Mouse (Mus musculus) regulatory T cell (primary cell): Measurements from ENCODE around the gene Chd3.
"Not testable (repeated sequence)": the region's sequence is repeated elsewhere in the genome, so short reads cannot be mapped to it uniquely, and the experiment has no call there.

ENCODE experiments used
- in situ Hi-C: fragments of 300-600 bp; cut with MboI, MseI; formaldehyde crosslinking; loops from one replicate; pipeline ENCODE4 v1.15.1; 2025; ENCODE audit warnings: high pct_unique_total_duplicates

Chd3 gene

DNA sequence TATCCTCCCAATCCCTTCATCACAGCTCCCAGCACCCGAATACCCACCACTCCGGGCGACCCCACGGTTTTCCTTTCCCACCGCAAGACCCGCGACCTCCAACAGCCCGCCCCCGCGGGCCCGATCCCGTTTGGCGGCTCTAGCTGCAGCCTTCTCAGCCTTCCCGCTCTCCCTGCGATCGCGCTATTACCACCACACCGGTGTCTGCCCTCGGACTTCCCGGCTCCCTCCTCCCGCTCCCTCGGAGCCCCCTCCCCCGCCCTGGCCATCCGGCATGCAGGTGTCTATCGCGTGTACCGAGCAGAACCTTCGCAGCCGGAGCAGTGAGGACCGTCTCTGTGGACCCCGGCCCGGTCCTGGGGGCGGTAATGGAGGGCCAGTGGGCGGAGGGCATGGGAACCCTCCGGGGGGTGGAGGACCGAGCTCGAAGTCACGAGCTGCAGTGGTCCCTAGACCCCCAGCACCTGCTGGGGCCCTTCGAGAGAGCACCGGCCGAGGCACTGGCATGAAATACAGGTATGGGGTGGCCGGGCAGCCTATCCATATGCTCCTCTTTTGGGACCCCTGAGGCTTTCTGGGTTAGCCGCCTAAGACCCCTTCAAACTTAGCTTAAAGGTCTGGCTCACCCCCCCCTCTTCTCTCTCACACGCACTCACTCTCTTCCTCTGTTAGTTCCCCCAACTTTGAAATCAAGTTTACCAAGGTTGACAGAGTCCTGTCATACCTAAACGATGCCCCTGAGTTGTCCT, 42.6 kb downstream of the Chd3 start:
- in situ Hi-C loops = no loop called here

DNA sequence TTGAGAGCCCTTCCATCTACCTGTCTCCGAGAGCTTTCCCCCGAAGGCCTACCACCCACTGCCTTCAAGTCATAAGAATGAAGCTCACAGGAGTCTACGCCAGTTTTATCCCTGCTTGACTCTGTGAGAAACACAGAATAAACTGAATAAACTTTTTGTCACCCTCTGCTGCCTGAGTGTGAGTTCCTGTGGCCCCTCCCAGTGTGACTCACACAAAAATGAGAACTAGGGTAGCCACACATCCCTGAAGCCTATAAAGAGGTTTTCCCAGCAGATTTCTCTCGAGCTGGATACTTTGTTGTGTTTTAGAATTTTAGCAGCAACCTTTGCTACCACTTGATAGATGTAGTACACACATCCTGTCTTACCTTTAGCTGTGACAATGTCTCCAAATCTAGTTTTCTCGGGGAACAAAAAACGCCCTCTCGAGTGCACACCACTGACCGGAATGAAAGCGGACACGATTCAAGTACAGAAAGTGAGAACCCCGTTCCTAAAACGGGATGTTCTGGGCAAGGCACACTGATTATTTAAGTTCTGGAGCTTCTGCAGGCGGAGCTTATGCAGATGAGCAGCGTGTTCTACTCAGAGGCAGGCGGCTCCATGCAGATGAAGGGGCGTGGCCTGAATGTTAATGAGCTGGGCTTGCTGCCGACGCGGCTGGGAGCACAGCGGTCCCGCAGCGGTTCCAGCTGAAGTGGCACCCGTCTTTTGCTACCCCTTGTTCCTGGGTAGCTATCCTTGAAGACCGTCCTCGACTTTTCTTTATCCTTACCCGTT, 43.4 kb downstream of the Chd3 start, which contains the start of gene Kcnab3:
TSS of gene Kcnab3 (plus strand) at position 631 of the 780 bp plus-strand sequence.
- in situ Hi-C loops = no loop called here

DNA sequence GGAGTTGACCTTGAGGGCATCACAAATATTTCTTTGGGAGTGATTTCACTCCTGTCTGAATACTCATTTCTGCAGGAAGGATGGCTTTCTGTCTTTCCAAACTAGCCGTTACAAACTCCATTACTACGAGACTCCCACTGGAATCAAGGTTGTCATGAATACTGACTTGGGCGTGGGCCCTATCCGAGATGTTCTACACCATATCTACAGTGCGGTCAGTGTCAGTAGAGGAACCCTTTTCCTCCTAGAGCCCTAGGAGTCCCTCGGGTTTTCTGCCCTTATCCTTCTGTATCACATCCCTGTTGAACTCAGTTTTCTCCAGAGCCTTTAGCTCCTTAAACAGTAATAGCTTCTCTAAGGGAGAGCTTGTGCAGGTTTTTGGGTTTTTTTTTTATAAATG, 44.5 kb downstream of the Chd3 start:
- in situ Hi-C loops = loop anchor here (5.0 kb wide), 1 partner anchor 37 kb away; no protein-coding TSS in a partner anchor

DNA sequence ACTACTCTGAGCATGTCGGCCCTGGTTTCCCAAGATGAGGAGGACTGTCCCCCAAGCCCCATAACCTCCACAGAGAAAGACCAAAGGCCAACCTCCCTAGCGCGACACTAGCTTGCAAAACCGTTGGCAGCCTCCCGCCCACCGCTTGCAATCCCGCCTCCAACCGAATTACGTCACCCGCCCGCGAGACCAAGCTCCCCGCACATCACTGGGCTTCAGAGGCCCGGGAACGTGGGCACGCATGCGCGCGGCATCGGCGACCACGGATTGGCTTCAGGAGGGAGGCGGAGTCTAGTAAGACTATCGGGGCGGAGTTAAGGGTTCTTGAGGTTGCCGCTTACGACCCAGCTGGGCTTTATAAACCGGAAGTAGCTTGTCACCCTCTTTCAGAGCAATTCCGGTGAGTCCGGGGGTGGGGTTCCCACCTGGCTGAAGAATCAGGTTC, 45.5 kb downstream of the Chd3 start, which contains the start of the genes Cntrob and Trappc1:
TSS of gene Cntrob (minus strand) at position 109 of the 445 bp plus-strand sequence.
TSS of gene Trappc1 (plus strand) at position 314 of the 445 bp plus-strand sequence.
- in situ Hi-C loops = loop anchor here (5.0 kb wide), 1 partner anchor 36 kb away; no protein-coding TSS in a partner anchor

DNA sequence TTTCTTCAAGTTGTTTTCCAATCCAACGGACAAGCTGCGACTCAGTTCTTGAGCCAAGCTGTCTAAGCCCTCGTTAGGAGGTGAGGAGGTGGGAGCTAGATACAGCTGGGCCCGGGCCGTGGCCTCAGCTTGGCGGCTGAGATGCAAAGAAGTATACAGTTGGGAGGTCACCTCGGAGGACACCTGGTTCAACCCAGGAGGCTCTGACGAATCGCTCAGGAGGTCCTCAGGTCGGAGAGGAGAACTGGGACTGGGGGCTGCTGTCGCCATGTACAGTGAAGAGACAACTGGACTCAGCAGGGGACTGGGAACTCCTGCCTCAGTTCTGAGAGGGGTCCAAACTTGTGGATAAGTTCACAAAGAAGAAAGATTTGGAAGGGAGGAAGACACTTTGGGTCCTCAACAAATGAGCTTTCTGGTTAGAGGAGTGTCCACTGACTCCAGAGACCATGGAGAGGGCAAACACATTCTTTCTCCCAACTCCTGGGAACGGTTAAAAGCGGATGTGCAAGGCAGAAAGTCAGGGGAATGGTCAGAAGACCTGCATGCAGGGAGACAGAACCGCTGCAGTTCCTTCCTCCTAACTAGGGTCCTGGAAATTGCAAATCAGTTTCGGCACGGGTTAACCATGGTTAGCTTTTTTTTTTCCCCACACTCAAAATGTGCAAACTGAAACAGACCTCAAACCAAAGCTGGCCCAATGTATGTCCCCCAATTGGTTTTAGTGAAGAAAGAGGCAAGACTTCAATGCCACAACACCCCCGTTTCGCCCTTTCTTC, 46.3 kb downstream of the Chd3 start:
- in situ Hi-C loops = loop anchor here (5.0 kb wide), 1 partner anchor 36 kb away; no protein-coding TSS in a partner anchor

DNA sequence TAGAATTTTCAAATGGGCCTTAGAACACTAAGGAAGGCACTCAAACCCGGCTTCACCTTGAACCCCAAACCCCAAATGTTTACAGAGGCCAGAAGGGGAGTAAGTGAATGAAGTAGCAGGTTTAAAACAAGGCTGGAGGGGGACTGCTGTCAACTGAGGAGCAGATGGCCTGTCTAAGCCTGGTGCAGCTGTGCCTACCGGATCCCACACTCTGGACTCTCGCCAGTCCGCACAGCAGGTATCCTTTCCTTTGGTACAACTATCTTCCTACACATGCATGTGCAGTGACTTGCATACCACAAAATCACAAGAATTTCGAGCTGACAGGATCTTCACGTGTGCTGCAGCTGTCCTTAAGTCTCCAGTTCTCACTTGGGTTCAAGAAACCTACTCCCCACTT, 47.2 kb downstream of the Chd3 start:
- in situ Hi-C loops = loop anchor here (5.0 kb wide), 1 partner anchor 35 kb away; no protein-coding TSS in a partner anchor

DNA sequence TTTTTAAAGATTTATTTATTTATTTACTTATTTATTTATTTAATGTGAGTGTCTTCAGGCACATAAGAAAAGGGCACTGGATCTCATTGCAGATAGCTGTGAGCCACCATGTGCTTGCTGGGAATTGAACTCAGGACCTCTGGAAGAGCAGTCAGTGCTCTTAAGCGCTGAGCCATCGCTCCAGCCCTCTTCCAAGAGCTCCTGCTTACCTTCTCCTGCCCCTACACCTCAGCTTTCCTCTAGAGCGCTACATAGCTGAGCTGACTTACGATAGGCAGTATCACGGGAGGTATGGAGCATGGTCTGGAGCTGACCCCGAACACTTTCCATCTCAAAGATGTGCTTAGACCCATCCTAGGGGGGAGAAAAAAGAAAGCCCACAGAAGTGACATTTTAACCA, 47.6 kb downstream of the Chd3 start:
- in situ Hi-C loops = loop anchor here (5.0 kb wide), 1 partner anchor 34 kb away; no protein-coding TSS in a partner anchor

DNA sequence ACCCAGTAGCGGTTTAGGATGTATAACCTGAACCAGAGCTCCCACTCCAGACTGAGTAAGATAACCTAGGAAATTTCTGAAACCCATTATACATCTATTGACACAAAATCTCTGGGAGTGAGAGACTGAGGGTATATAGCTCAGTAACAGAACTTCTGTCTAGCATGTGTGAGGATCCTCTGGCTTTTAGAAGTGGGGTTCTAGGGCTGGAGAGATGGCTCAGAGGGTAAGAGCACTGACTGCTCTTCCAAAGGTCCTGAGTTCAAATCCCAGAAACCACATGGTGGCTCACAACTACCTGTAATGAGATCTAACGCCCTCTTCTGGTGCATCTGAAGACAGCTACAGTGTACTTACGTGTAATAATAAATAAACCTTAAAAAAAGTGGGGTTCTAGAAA, 51.2 kb downstream of the Chd3 start:
- in situ Hi-C loops = not testable (repeated sequence)

DNA sequence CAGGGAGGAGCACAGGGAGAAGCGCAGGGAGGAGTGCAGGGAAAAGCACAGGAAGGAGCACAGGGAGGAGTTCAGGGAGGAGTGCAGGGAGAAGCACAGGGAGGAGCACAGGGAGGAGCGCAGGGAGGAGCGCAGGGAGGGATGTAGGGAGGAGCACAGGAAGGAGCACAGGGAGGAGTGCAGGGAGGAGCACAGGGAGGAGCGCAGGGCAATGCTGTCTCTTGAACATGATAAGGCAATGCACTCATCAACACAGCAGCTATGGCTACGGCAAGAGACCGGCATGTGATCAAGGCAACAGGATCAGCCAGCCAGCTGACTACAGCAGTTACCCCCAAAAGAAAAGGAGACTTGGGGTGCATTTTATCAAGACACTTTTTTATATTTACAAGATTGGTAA, 52.8 kb downstream of the Chd3 start:
- in situ Hi-C loops = no loop called here

DNA sequence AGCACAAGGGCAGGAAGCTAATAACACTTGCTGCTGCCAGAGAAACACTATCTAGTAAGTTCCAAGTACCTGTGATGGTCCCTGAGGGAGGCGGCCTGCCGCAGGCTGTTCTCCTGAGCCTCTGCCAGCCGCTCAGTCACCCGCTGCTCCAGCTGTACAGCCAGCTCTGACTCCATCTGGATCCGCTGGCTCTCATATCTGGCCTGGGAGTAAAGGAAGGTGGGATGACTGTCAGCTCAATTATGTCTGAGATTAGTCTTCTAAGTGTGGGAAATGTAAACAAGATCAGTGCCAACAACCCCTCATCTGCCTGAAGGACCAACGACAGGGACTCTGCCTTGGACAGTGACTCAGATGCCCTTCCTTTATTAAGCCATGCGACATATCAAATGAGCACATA, 57.9 kb downstream of the Chd3 start:
- in situ Hi-C loops = no loop called here

DNA sequence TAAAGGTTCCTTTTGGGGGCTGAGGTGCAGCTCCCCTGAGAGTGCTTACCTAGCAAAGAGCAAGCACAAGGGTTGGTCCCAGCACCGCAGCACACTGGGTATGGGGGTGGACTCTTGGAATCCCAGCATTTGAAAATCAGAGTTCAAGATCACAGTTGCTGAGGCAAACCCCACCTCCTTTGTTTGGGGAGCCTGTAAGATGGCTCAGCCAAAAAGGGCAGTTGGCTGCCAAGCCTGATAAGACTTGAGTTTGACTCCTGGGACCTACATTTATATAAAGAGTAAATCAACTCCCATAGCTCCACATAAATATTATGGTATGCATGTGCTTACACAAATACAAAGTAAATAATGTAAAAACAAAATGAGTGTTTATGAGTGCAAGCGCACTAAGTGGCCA, 63.2 kb downstream of the Chd3 start:
- in situ Hi-C loops = no loop called here

DNA sequence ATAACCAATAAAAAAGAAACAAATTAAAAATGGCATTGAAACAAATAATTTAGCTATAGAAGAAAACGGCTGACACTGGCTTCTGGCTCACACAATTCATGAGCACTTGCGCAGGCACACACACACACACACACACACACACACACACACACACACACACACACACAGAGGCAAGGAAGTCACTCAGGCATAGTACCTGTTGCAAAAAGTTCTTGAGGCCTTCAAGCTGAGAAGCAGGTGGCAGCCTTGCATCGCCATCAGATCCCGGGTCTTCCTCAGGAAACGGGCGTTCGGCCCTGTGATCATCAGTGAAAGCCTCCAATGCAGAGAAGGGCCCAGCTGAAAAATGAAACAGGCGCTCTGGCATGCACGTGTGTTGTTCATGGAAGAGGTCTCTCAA, 63.9 kb downstream of the Chd3 start:
- in situ Hi-C loops = no loop called here

DNA sequence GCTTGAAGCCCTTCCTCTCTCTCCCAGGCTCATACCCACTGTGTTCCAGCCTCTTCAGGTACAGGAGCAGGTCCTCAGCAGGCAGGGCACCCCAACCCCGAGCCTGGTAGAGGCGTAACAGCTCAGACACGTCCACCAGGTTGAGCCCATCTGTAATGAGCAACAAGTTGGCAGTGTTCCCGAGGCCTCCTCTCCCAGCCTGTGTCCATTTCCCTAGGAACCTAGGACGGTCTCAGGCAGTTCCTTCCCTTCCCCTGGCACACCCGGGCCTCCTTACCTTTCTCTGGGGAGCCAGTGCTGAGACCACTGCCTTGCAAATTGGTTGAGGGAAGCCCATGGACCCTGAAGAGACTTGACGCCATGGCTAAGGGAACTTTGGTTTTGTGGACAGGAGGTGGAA, 66.4 kb downstream of the Chd3 start:
- in situ Hi-C loops = no loop called here

DNA sequence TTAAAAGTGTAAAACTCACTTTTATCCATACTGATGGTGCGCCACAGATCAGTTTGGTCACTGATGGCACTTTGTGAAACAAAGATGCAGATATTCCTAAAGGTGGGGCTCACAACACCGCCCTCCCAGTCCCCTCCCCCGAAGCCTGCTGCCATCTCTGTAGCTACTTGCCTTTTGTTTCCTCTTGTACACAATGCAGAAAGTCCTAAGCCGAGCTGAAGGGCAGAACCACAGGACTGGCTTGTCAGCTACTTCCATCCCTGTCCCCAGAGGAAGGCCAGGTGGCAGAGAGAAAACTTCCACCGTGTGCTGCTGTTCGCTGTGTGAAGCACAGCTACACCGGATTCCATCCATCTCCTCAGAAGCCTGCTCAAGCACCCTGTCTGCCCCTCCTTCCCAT, 71.0 kb downstream of the Chd3 start:
- in situ Hi-C loops = no loop called here

DNA sequence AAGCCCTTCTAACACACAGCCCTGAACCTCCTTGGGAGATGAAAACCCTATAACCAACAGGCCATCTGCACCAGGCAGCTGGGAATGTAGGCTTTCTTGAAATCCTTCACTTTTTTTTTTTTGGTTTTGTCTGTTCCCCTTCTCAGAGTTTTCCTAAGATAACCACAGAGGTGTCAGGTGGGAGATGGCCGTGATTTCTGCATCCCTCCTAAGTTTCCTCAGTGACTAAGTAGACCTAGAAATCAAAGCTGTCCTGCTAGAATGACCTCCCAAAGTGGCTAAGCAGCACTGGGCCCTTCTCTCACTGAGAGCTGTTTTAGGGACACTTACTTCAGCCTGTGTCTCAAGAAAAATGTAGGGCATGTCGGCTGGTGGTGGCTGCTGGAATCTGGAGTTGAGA, 71.4 kb downstream of the Chd3 start:
- in situ Hi-C loops = no loop called here

DNA sequence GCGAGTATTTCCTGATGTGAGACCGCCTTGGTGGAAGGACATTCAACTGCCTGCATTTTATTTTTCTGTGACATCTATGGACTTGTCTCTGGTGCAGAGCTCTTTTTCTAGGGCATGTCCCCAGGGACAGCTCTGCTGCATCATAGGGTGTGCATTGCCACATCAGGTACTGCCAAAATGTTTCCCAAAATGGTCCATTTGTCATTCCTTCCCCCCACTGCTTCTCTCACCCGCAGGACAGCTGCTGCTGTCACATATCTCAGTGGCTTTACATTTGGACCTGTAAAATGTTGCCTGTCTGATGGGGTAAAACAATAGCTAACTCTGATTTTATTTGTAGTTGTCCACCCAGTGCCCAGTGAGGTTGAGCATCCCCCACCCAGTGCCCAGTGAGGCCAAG, 73.9 kb downstream of the Chd3 start:
- in situ Hi-C loops = no loop called here
